Mouse (Mus musculus) liver, embryonic 11.5 days (tissue): Measurements from ENCODE around the gene Maml3. TPM values are rescaled to one million over a fixed set of nuclear protein-coding genes. Genes with fewer than 3 reads are reported as not detected.

ENCODE experiments used
- ATAC-seq: fragments of 200-750 bp; cut with Nextera tagmentation; replicated peaks from 2 replicates; pipeline ENCODE4 v1.8.0; 2017; ENCODE audit warnings: moderate number of reproducible peaks, mild to moderate bottlenecking, moderate TSS enrichment, moderate library complexity; ENCODE audit not compliant: low FRiP score
- DNase-seq: peaks from one replicate; pipeline ENCODE4 v3.0.0-alpha.2; 2017; ENCODE audit warnings: low spot score
- H3K27ac ChIP-seq: fragments of 300-500 bp; sonication (generic); 2 replicates; pipeline ENCODE4 v1.5.1; 2014; ENCODE audit warnings: mild to moderate bottlenecking, low read depth, low read length, control low read depth
- H3K27me3 ChIP-seq: fragments of 300-500 bp; sonication (generic); replicated peaks from 2 replicates; pipeline ENCODE4 v1.6.1; 2014; ENCODE audit warnings: low read length, mixed read lengths; ENCODE audit not compliant: control insufficient read depth, insufficient read depth
- H3K36me3 ChIP-seq: fragments of 300-500 bp; sonication (generic); 2 replicates; pipeline ENCODE4 v1.6.1; 2014; ENCODE audit warnings: mild to moderate bottlenecking, low read length, moderate library complexity, mixed read lengths; ENCODE audit not compliant: control insufficient read depth, insufficient read depth
- H3K4me1 ChIP-seq: fragments of 300-500 bp; sonication (generic); replicated peaks from 2 replicates; pipeline ENCODE4 v1.6.1; 2014; ENCODE audit warnings: low read length, mixed read lengths; ENCODE audit not compliant: control insufficient read depth, insufficient read depth
- H3K4me2 ChIP-seq: fragments of 300-500 bp; sonication (generic); 2 replicates; pipeline ENCODE4 v1.6.1; 2014; ENCODE audit warnings: mild to moderate bottlenecking, control low read depth, moderate library complexity
- H3K4me3 ChIP-seq: fragments of 300-500 bp; sonication (generic); 2 replicates; pipeline ENCODE4 v1.5.1; 2014; ENCODE audit warnings: low read depth, low read length, control low read depth
- H3K9ac ChIP-seq: fragments of 300-500 bp; sonication (generic); 2 replicates; pipeline ENCODE4 v1.6.1; 2014; ENCODE audit warnings: low read depth, low read length, control low read depth
- H3K9me3 ChIP-seq: fragments of 300-500 bp; sonication (generic); 2 replicates; pipeline ENCODE4 v1.6.1; 2016; ENCODE audit warnings: low read length, inconsistent platforms, mixed read lengths; ENCODE audit not compliant: control insufficient read depth
- WGBS: fragments of 180-500 bp; shearing (Covaris S2); extraction: QIAGEN DNeasy Blood & Tissue Kit; methylation state at CpG from one replicate; pipeline ENCODE4 v1.1.7; 2014; 5-methylcytosine and 5-hydroxymethylcytosine counted together
- polyA plus RNA-seq: library from polyadenylated mRNA; unstranded; fragments of >200 nt; fragmentation: Nextera tagmentation; extraction: Ambion mirVana; gene quantifications from 2 replicates; pipeline ENCODE4 v1.2.1, GENCODE M21; 2014

The Maml3 gene
- polyA plus RNA-seq, 1 experiment from 2014 or later: 3.1 TPM

GRCm38 (mm10) chr3:51700123-51700522, 404.8 kb downstream of the Maml3 start:
- no peak overlapping the region for H3K9ac ChIP-seq
- H3K9me3 ChIP-seq: no peaks in the 10 kb centered on the region
- 78% methylated on average over 4 of the region's 4 CpGs for WGBS
- no peaks in the 10 kb centered on the region for H3K36me3 ChIP-seq
- ATAC-seq (no peak), DNase-seq (no peak)
- no peak overlapping the region for H3K4me2 ChIP-seq
- H3K4me3 ChIP-seq: no peak overlapping the region
- no peak overlapping the region for H3K27ac ChIP-seq
- H3K4me1 ChIP-seq: peaks cover 16% of the 10 kb centered on the region
- no peaks in the 10 kb centered on the region for H3K27me3 ChIP-seq

DNA sequence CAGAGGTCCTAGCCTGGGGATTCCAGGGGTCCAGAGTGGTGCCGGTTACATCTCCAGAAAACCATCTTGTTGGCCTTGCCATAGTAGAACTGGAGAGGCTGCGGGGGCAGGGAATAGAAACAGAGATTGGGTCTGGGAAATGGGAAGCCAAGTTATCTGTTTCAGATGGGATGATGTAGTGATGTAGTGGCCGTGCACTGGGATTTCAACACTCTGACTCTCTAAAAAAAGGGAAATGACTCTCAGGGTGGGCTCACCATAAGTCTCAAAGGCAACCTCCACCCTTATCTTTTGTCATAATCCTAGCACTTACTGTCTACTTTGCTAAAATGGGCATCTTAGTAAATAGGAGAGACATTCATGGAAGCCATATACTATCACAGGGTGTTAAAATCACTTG, 406.9 kb downstream of the Maml3 start:
- H3K9me3 ChIP-seq: no peaks in the 10 kb centered on the region
- no peak overlapping the region for H3K4me3 ChIP-seq
- WGBS: 69% methylated on average over 3 of the region's 3 CpGs
- no peaks in the 10 kb centered on the region for H3K27me3 ChIP-seq
- no peaks in the 10 kb centered on the region for H3K36me3 ChIP-seq
- H3K27ac ChIP-seq: no peak overlapping the region
- no peak for ATAC-seq
- DNase-seq: no peak
- H3K4me2 ChIP-seq: no peak overlapping the region
- peaks cover 14% of the 10 kb centered on the region for H3K4me1 ChIP-seq
- H3K9ac ChIP-seq: no peak overlapping the region

- no peaks in the 10 kb centered on the region for H3K27me3 ChIP-seq
- 79% methylated on average over 3 of the region's 3 CpGs for WGBS
- ATAC-seq: no peak
Measured at GRCm38 (mm10) chr3:51695713-51696112, 409.2 kb downstream of the Maml3 start.

DNA sequence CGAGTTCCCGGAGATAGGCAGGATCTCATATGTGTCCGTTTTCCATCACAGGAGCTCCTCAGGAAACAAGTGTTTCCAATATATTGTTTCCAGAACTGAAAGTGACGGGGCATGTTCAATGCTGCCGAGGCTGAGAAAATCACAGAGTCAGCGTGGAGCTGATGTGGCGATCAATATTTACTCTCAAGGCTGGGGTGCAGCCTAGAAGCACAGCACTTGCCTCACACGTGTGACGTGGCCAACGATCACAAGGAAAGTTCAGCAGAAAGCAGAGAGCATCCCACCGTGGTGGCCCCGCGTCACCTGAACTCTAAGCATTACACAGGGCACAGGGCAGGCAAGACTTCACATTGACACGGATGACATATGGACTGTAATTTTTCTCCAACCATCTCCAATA, 410.3 kb downstream of the Maml3 start:
- H3K27ac ChIP-seq: no peak overlapping the region
- H3K4me3 ChIP-seq: no peak overlapping the region
- no peaks in the 10 kb centered on the region for H3K4me1 ChIP-seq
- peaks cover 8% of the 10 kb centered on the region for H3K36me3 ChIP-seq
- 85% methylated on average over 14 of the region's 14 CpGs for WGBS
- no peak overlapping the region for H3K4me2 ChIP-seq
- no peaks in the 10 kb centered on the region for H3K27me3 ChIP-seq
- H3K9me3 ChIP-seq: no peaks in the 10 kb centered on the region
- DNase-seq (no peak), ATAC-seq (no peak)
- H3K9ac ChIP-seq: no peak overlapping the region

More at GRCm38 (mm10) chr3:51695713-51696112, 409.2 kb downstream of the Maml3 start:
- no peaks in the 10 kb centered on the region for H3K4me1 ChIP-seq
- no peak overlapping the region for H3K4me2 ChIP-seq
- no peak overlapping the region for H3K27ac ChIP-seq
- H3K9me3 ChIP-seq: no peaks in the 10 kb centered on the region
- DNase-seq: no peak
- H3K4me3 ChIP-seq: no peak overlapping the region
- no peak overlapping the region for H3K9ac ChIP-seq
- no peaks in the 10 kb centered on the region; the same call in 1 of the 2 replicates for H3K36me3 ChIP-seq

- H3K36me3 ChIP-seq: peaks cover 10% of the 10 kb centered on the region
- no peaks in the 10 kb centered on the region for H3K9me3 ChIP-seq
- 88% methylated on average over 10 of the region's 10 CpGs for WGBS
- no peak for DNase-seq
- H3K9ac ChIP-seq: no peak overlapping the region
- H3K4me2 ChIP-seq: no peak overlapping the region
- H3K27me3 ChIP-seq: no peaks in the 10 kb centered on the region
- H3K4me3 ChIP-seq: no peak overlapping the region
- H3K27ac ChIP-seq: no peak overlapping the region
- no peak for ATAC-seq
- peaks cover 11% of the 10 kb centered on the region for H3K4me1 ChIP-seq
Measured at GRCm38 (mm10) chr3:51693196-51693595, 411.7 kb downstream of the Maml3 start.

- H3K4me3 ChIP-seq: no peak overlapping the region
- H3K4me1 ChIP-seq: peaks cover 14% of the 10 kb centered on the region
- peak overlapping the region; percentile 34; the same call in 1 of the 2 replicates for H3K27ac ChIP-seq
- 38% methylated on average over 8 of the region's 8 CpGs for WGBS
- H3K4me2 ChIP-seq: peak overlapping the region; percentile 19; the same call in 1 of the 2 replicates
- no peak for DNase-seq
- peak; percentile 90 for ATAC-seq
- no peaks in the 10 kb centered on the region for H3K27me3 ChIP-seq
- no peaks in the 10 kb centered on the region for H3K9me3 ChIP-seq
- peaks cover 10% of the 10 kb centered on the region for H3K36me3 ChIP-seq
- 0 out of 2 replicates have a peak overlapping the region, but pooled peaks have one; percentile 8 for H3K9ac ChIP-seq
Measured at GRCm38 (mm10) chr3:51688725-51689124, 416.2 kb downstream of the Maml3 start.

DNA sequence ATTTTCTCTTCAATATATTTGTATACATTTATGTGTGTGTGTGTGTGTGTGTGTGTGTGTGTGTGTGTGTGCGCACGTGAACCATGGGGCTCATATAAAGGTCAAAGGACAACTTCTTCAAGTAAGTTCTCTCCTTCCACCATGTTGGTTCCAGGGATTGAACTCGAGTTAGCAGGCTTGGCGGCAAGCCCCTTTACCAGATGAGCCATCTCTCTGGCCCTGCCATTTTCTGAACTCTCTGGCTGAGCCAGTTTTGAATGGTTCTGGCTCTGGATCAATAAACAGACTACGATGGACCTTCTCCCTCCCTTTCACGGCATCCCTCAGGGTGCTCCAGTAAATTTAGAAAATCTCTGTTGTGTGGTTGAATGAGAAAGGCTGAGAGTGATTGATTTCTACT, 418.1 kb downstream of the Maml3 start:
- H3K9me3 ChIP-seq: no peaks in the 10 kb centered on the region
- 90% methylated on average over 6 of the region's 6 CpGs for WGBS
- H3K27ac ChIP-seq: no peak overlapping the region

GRCm38 (mm10) chr3:51686316-51686715, 418.6 kb downstream of the Maml3 start:
- H3K4me1 ChIP-seq: peaks cover 14% of the 10 kb centered on the region
- H3K27ac ChIP-seq: no peak overlapping the region
- no peak for ATAC-seq
- 87% methylated on average over 6 of the region's 6 CpGs for WGBS
- peaks cover 10% of the 10 kb centered on the region for H3K36me3 ChIP-seq
- H3K27me3 ChIP-seq: no peaks in the 10 kb centered on the region
- no peak for DNase-seq
- H3K9ac ChIP-seq: no peak overlapping the region
- no peaks in the 10 kb centered on the region for H3K9me3 ChIP-seq
- no peak overlapping the region for H3K4me2 ChIP-seq
- H3K4me3 ChIP-seq: no peak overlapping the region

More for the DNA sequence above, 418.1 kb downstream of the Maml3 start:
- no peaks in the 10 kb centered on the region for H3K27me3 ChIP-seq
- DNase-seq (no peak), ATAC-seq (no peak)
- peaks cover 14% of the 10 kb centered on the region for H3K4me1 ChIP-seq
- H3K4me2 ChIP-seq: no peak overlapping the region
- H3K36me3 ChIP-seq: peaks cover 10% of the 10 kb centered on the region
- H3K4me3 ChIP-seq: no peak overlapping the region
- no peak overlapping the region for H3K9ac ChIP-seq

DNA sequence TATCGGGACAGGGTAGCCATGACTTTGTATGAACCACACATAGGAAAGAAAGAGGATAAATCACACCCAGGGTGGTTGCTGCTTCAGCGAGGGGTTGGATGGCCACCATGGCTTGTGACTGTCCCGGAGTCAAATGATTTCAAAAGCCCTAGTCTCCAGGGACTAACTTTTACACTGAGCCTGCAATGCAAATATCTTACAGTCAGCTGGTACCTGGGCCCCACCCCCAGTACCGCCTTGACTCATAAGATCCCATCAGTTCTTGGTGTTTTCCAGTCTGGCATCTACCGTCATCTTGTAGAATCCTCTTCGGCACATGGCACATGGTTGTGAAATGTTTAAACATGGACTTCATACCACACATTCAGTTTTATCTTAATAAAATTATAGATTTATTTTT, 419.3 kb downstream of the Maml3 start:
- no peak for DNase-seq
- H3K4me1 ChIP-seq: peaks cover 14% of the 10 kb centered on the region
- 93% methylated on average over 6 of the region's 6 CpGs for WGBS
- no peak overlapping the region for H3K4me3 ChIP-seq
- no peak overlapping the region for H3K4me2 ChIP-seq
- peaks cover 8% of the 10 kb centered on the region for H3K36me3 ChIP-seq
- H3K9ac ChIP-seq: no peak overlapping the region
- H3K27me3 ChIP-seq: no peaks in the 10 kb centered on the region
- no peak for ATAC-seq
- H3K27ac ChIP-seq: no peak overlapping the region
- no peaks in the 10 kb centered on the region for H3K9me3 ChIP-seq
